Mouse (Mus musculus) small intestine, adult 2 months (tissue): ENCODE data around the gene Gpbp1.

Experiments used
- CTCF ChIP-seq: fragments of 200-500 bp; IDR thresholded peaks from 2 replicates; pipeline ENCODE4 v1.5.1; 2012; ENCODE audit warnings: low read depth, mild to moderate bottlenecking, control low read depth, inconsistent platforms, low read length, moderate library complexity, mixed read lengths; ENCODE audit not compliant: insufficient replicate concordance, insufficient read length; ENCODE audit errors: extremely low read depth
- POLR2A ChIP-seq: fragments of 200-500 bp; IDR thresholded peaks from 2 replicates; pipeline ENCODE4 v1.6.1; 2012; ENCODE audit warnings: low read depth, mild to moderate bottlenecking, control low read depth, inconsistent platforms, low read length, moderate library complexity

GRCm38 (mm10) chr13:111397061-111397460, 92.8 kb downstream of the Gpbp1 start:
- no peak for TF ChIP-seq CTCF
- no peak for TF ChIP-seq POLR2A
